8 mouse cellular contexts compared by ENCODE assay signal in the genomic region with DNA sequence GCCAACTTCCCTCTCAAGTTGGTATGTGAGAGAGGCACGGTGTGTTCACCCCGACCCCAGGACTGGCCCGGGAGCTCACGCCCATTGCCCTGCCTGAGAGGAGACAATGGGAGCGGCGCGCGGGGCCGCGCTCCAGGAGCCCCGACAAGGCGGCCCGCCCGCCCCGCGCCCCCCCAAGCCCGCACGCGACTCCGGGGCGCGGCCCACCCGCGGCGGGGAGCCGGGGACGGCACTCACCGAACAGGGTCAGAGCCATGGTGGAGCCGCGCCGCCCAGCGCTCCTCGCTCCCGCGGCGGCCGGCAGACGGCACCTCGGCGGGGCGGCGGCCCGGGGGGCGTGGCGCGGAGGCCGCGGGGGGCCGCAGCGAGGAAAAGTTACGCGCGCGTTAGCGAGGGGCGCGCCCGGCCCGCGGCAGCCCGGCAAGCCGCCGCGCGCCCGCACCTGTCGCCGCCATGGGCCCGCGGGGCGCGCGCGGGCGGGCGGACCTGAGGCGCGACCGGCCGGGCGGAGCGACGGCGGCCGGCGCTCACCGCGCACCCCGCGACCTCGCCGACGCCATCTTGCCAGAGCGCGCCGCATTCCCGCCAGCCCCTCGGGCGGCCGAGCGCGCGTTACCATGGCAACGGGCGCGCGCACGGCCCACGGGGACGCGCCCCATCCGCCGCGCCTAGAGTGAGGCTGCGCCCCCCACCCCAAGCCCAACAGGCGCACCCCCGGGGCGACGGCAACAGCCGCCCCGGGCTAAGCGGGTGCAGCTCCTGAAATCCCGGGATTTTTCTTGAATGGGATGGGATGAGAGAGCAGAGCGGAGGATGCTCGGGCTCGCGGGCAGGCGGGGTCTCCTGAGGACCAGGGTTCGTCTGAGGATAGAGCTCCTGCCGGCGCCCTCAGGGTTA. TPM values are rescaled to one million over a fixed set of nuclear protein-coding genes. Genes with fewer than 3 reads are reported as not detected.
A peak's percentile ranks its signal among the peaks of the same experiment; 100 is the strongest.
DNase-seq lines count a peak whose midpoint lies in the region; ATAC-seq and TF ChIP-seq lines count a peak whose summit lies in the region.

A gene (minus strand): TSS at position 561 of the 897 bp plus-strand sequence.

- peak; percentile 92 for ATAC-seq in embryonic facial prominence, embryonic 11.5 days (replicated peaks; ENCODE audit: insufficient number of reproducible peaks, low FRiP score, low TSS enrichment, low read depth)
- peak; percentile 93 for ATAC-seq in kidney, embryonic 15.5 days (replicated peaks; ENCODE audit: low FRiP score)
- peak; percentile 87 for ATAC-seq in limb, embryonic 14.5 days (ENCODE audit: low FRiP score, low read depth)
- peak; percentile 96 for ATAC-seq in midbrain, embryonic 15.5 days (replicated peaks)
- peak; percentile 89 for ATAC-seq in stomach, postnatal 0 days (ENCODE audit: low FRiP score, low TSS enrichment)

- peak within 1 kb of the TSS; percentile 48 for H3K4me2 ChIP-seq in embryonic facial prominence, embryonic 11.5 days (ENCODE audit: low read depth, low read length)
- peak within 1 kb of the TSS; percentile 92 for H3K4me2 ChIP-seq in kidney, embryonic 15.5 days
- peak within 1 kb of the TSS; percentile 84 for H3K4me2 ChIP-seq in limb, embryonic 14.5 days (replicated peaks; ENCODE audit: low read depth, low read length, severe bottlenecking)
- H3K4me2 ChIP-seq in midbrain, embryonic 15.5 days = peak within 1 kb of the TSS; percentile 50
- H3K4me2 ChIP-seq in stomach, postnatal 0 days (replicated peaks; ENCODE audit: low read depth) = peak within 1 kb of the TSS; percentile 91

- DNase-seq in gastrocnemius, postnatal 10 days = peak; percentile 53
- no peak for DNase-seq in gastrocnemius, adult 18-20 months (ENCODE audit: low spot score)
- peak; percentile 85 for DNase-seq in embryonic facial prominence, embryonic 11.5 days (ENCODE audit: low spot score)
- peak; percentile 87 for DNase-seq in heart, embryonic 10.5 days (ENCODE audit: low spot score)
- peak; percentile 58 for DNase-seq in limb, embryonic 14.5 days (ENCODE audit: low spot score)
- DNase-seq in stomach, postnatal 0 days (ENCODE audit: low spot score) = peak; percentile 62

- H3K4me1 ChIP-seq in embryonic facial prominence, embryonic 11.5 days (ENCODE audit: control insufficient read depth, insufficient read depth, low read length) = no peaks in the 10 kb centered on the region
- H3K4me1 ChIP-seq in heart, embryonic 10.5 days = peaks cover 4% of the 10 kb centered on the region
- H3K4me1 ChIP-seq in kidney, embryonic 15.5 days = peaks cover 13% of the 10 kb centered on the region
- 0 out of 2 replicates have a peak, but pooled peaks cover 10% of the 10 kb centered on the region for H3K4me1 ChIP-seq in limb, embryonic 14.5 days (ENCODE audit: control insufficient read depth, insufficient read depth, low read length)
- peaks cover 41% of the 10 kb centered on the region for H3K4me1 ChIP-seq in midbrain, embryonic 15.5 days
- H3K4me1 ChIP-seq in stomach, postnatal 0 days (replicated peaks; ENCODE audit: control insufficient read depth, insufficient read depth) = no peaks in the 10 kb centered on the region

- TF ChIP-seq EP300 in stomach, postnatal 0 days (optimal IDR thresholded peaks at IDR 0.05) = no peak

- no peaks in the 10 kb centered on the region for H3K36me3 ChIP-seq in embryonic facial prominence, embryonic 11.5 days (replicated peaks; ENCODE audit: control insufficient read depth, insufficient read depth, low read depth, low read length)
- H3K36me3 ChIP-seq in heart, embryonic 10.5 days = no peaks in the 10 kb centered on the region
- H3K36me3 ChIP-seq in kidney, embryonic 15.5 days = no peaks in the 10 kb centered on the region
- H3K36me3 ChIP-seq in limb, embryonic 14.5 days (ENCODE audit: control insufficient read depth, insufficient read depth, low read length) = no peaks in the 10 kb centered on the region
- H3K36me3 ChIP-seq in midbrain, embryonic 15.5 days (replicated peaks) = no peaks in the 10 kb centered on the region
- no peaks in the 10 kb centered on the region for H3K36me3 ChIP-seq in stomach, postnatal 0 days (ENCODE audit: control insufficient read depth, insufficient read depth, low read length)

- H3K27ac ChIP-seq in embryonic facial prominence, embryonic 11.5 days (replicated peaks; ENCODE audit: low read depth, low read length) = peak within 1 kb of the TSS; percentile 73
- H3K27ac ChIP-seq in heart, embryonic 10.5 days = peak within 1 kb of the TSS; percentile 95
- H3K27ac ChIP-seq in kidney, embryonic 15.5 days = 0 out of 2 replicates have a peak within 1 kb of the TSS, but pooled peaks have one; percentile 6
- H3K27ac ChIP-seq in limb, embryonic 14.5 days (replicated peaks; ENCODE audit: low read depth, low read length) = peak within 1 kb of the TSS; percentile 43; the same call in 1 of the 2 replicates
- peak within 1 kb of the TSS; percentile 94 for H3K27ac ChIP-seq in midbrain, embryonic 15.5 days
- H3K27ac ChIP-seq in stomach, postnatal 0 days (replicated peaks) = no peak within 1 kb of the TSS; the same call in 1 of the 2 replicates

- peak within 1 kb of the TSS; percentile 92 for H3K9ac ChIP-seq in embryonic facial prominence, embryonic 11.5 days (replicated peaks; ENCODE audit: low read length)
- H3K9ac ChIP-seq in kidney, embryonic 15.5 days = peak within 1 kb of the TSS; percentile 76
- H3K9ac ChIP-seq in limb, embryonic 14.5 days (ENCODE audit: low read depth, low read length, severe bottlenecking) = peak within 1 kb of the TSS; percentile 84
- peak within 1 kb of the TSS; percentile 89 for H3K9ac ChIP-seq in midbrain, embryonic 15.5 days
- H3K9ac ChIP-seq in stomach, postnatal 0 days (ENCODE audit: low read length) = peak within 1 kb of the TSS; percentile 63

- no peaks in the 10 kb centered on the region for H3K9me3 ChIP-seq in embryonic facial prominence, embryonic 11.5 days (replicated peaks; ENCODE audit: control insufficient read depth, low read length)
- no peaks in the 10 kb centered on the region for H3K9me3 ChIP-seq in heart, embryonic 10.5 days
- no peaks in the 10 kb centered on the region for H3K9me3 ChIP-seq in kidney, embryonic 15.5 days (replicated peaks)
- no peaks in the 10 kb centered on the region for H3K9me3 ChIP-seq in limb, embryonic 14.5 days (ENCODE audit: control insufficient read depth, low read length)
- H3K9me3 ChIP-seq in midbrain, embryonic 15.5 days = no peaks in the 10 kb centered on the region
- H3K9me3 ChIP-seq in stomach, postnatal 0 days (ENCODE audit: control insufficient read depth, low read length) = no peaks in the 10 kb centered on the region

- TF ChIP-seq CTCF in stomach, postnatal 0 days (IDR thresholded peaks at IDR 0.05; ENCODE audit: low read depth) = no peak

- peak within 1 kb of the TSS; percentile 88 for H3K4me3 ChIP-seq in embryonic facial prominence, embryonic 11.5 days (ENCODE audit: low read depth, low read length)
- peak within 1 kb of the TSS; percentile 89 for H3K4me3 ChIP-seq in heart, embryonic 10.5 days
- peak within 1 kb of the TSS; percentile 94 for H3K4me3 ChIP-seq in kidney, embryonic 15.5 days (replicated peaks)
- H3K4me3 ChIP-seq in limb, embryonic 14.5 days (replicated peaks; ENCODE audit: low read length) = peak within 1 kb of the TSS; percentile 73
- H3K4me3 ChIP-seq in midbrain, embryonic 15.5 days = peak within 1 kb of the TSS; percentile 92
- peak within 1 kb of the TSS; percentile 77 for H3K4me3 ChIP-seq in stomach, postnatal 0 days (ENCODE audit: low read depth, low read length)

- no peak for TF ChIP-seq POLR2A in limb, embryonic 14.5 days (IDR thresholded peaks at IDR 0.05; ENCODE audit: borderline replicate concordance, extremely low read depth, insufficient read depth, insufficient read length)

- under 1% methylated on average over 68 of the region's 131 CpGs for WGBS in embryonic facial prominence, embryonic 11.5 days
- under 1% methylated on average over 126 of the region's 131 CpGs for WGBS in heart, embryonic 10.5 days
- under 1% methylated on average over 103 of the region's 131 CpGs for WGBS in kidney, embryonic 15.5 days
- under 1% methylated on average over 52 of the region's 131 CpGs for WGBS in limb, embryonic 14.5 days
- WGBS in midbrain, embryonic 15.5 days = under 1% methylated on average over 83 of the region's 131 CpGs
- under 1% methylated on average over 54 of the region's 131 CpGs for WGBS in stomach, postnatal 0 days

- H3K27me3 ChIP-seq in embryonic facial prominence, embryonic 11.5 days (ENCODE audit: control insufficient read depth, insufficient read depth, low read length) = no peaks in the 10 kb centered on the region
- H3K27me3 ChIP-seq in heart, embryonic 10.5 days (ENCODE audit: insufficient read depth, poor library complexity, severe bottlenecking) = no peaks in the 10 kb centered on the region
- H3K27me3 ChIP-seq in kidney, embryonic 15.5 days = peaks cover 26% of the 10 kb centered on the region
- no peaks in the 10 kb centered on the region for H3K27me3 ChIP-seq in limb, embryonic 14.5 days (ENCODE audit: control insufficient read depth, insufficient read depth, low read length)
- H3K27me3 ChIP-seq in midbrain, embryonic 15.5 days (replicated peaks) = no peaks in the 10 kb centered on the region
- H3K27me3 ChIP-seq in stomach, postnatal 0 days (ENCODE audit: control insufficient read depth, insufficient read depth, low read length) = no peaks in the 10 kb centered on the region

RNA-seq across cellular contexts. Expression of the gene that starts here (rescaled TPM):
- total RNA-seq in gastrocnemius, postnatal 10 days (2021) = 10 to 100 TPM; 16.4 to 21.6 TPM
- 1 to 10 TPM; 3.0 to 3.5 TPM for total RNA-seq in gastrocnemius, adult 18-20 months (2021)
- 50.4 and 61.1 TPM in 2 replicates for polyA plus RNA-seq in embryonic facial prominence, embryonic 11.5 days (2014; fragmentation: Nextera tagmentation; extraction: Ambion mirVana)
- 15.0 and 17.7 TPM in 2 replicates for polyA plus RNA-seq in heart, embryonic 10.5 days (2016; fragmentation: Nextera tagmentation; extraction: Ambion mirVana)
- polyA plus RNA-seq in kidney, embryonic 15.5 days (2015; fragmentation: Nextera tagmentation; extraction: Ambion mirVana) = 15.1 and 19.0 TPM in 2 replicates
- polyA plus RNA-seq in limb, embryonic 14.5 days (2012; rRNA removed) = 47.8 and 52.8 TPM in 2 replicates
- polyA plus RNA-seq in limb, embryonic 14.5 days (2014; fragmentation: Nextera tagmentation; extraction: Ambion mirVana) = 29.3 and 34.8 TPM in 2 replicates
- 102 and 108 TPM in 2 replicates for polyA plus RNA-seq in midbrain, embryonic 15.5 days (2015; fragmentation: Nextera tagmentation; extraction: Ambion mirVana)
- 7.4 and 9.4 TPM in 2 replicates for polyA plus RNA-seq in stomach, postnatal 0 days (2015; fragmentation: Nextera tagmentation; extraction: Ambion mirVana)
